Mouse (Mus musculus) kidney, embryonic 15.5 days (tissue): ENCODE data around the gene Fam131a. TPM values are rescaled to one million over a fixed set of nuclear protein-coding genes. Genes with fewer than 3 reads are reported as not detected.
"Not testable (repeated sequence)": the region's sequence is repeated elsewhere in the genome, so short reads cannot be mapped to it uniquely, and the experiment has no call there.

Experiments
- ATAC-seq: fragments of 200-750 bp; cut with Nextera tagmentation; replicated peaks from 2 replicates; pipeline ENCODE4 v1.8.0; 2017; ENCODE audit warnings: moderate TSS enrichment; ENCODE audit not compliant: low FRiP score
- H3K27ac ChIP-seq: fragments of 300-500 bp; sonication (generic); 2 replicates; pipeline ENCODE4 v1.5.1; 2015; ENCODE audit warnings: mild to moderate bottlenecking, inconsistent platforms
- H3K27me3 ChIP-seq: fragments of 300-500 bp; sonication (generic); 2 replicates; pipeline ENCODE4 v1.6.1; 2015; ENCODE audit warnings: inconsistent platforms
- H3K36me3 ChIP-seq: fragments of 300-500 bp; sonication (generic); 2 replicates; pipeline ENCODE4 v1.6.1; 2015; ENCODE audit warnings: inconsistent platforms
- H3K4me1 ChIP-seq: fragments of 300-500 bp; sonication (generic); 2 replicates; pipeline ENCODE4 v1.6.1; 2015; ENCODE audit warnings: inconsistent platforms
- H3K4me2 ChIP-seq: fragments of 300-500 bp; sonication (generic); 2 replicates; pipeline ENCODE4 v1.6.1; 2015; ENCODE audit warnings: moderate library complexity, mild to moderate bottlenecking, inconsistent platforms
- H3K4me3 ChIP-seq: fragments of 300-500 bp; sonication (generic); replicated peaks from 2 replicates; pipeline ENCODE4 v1.5.1; 2015; ENCODE audit warnings: mild to moderate bottlenecking, inconsistent platforms
- H3K9ac ChIP-seq: fragments of 300-500 bp; sonication (generic); 2 replicates; pipeline ENCODE4 v1.6.1; 2015; ENCODE audit warnings: mild to moderate bottlenecking, inconsistent platforms
- H3K9me3 ChIP-seq: fragments of 300-500 bp; sonication (generic); replicated peaks from 2 replicates; pipeline ENCODE4 v1.6.1; 2016; ENCODE audit warnings: inconsistent platforms
- WGBS: fragments of 180-500 bp; shearing (Covaris S2); methylation state at CpG from one replicate; pipeline ENCODE4 v1.1.7; 2015; ENCODE audit warnings: mixed read lengths; 5-methylcytosine and 5-hydroxymethylcytosine counted together
- polyA plus RNA-seq: library from polyadenylated mRNA; unstranded; fragments of >200 nt; fragmentation: Nextera tagmentation; extraction: Ambion mirVana; gene quantifications from 2 replicates; pipeline ENCODE4 v1.2.1, GENCODE M21; 2015

Fam131a gene
- 6.4 and 6.7 TPM in 2 replicates for polyA plus RNA-seq

DNA sequence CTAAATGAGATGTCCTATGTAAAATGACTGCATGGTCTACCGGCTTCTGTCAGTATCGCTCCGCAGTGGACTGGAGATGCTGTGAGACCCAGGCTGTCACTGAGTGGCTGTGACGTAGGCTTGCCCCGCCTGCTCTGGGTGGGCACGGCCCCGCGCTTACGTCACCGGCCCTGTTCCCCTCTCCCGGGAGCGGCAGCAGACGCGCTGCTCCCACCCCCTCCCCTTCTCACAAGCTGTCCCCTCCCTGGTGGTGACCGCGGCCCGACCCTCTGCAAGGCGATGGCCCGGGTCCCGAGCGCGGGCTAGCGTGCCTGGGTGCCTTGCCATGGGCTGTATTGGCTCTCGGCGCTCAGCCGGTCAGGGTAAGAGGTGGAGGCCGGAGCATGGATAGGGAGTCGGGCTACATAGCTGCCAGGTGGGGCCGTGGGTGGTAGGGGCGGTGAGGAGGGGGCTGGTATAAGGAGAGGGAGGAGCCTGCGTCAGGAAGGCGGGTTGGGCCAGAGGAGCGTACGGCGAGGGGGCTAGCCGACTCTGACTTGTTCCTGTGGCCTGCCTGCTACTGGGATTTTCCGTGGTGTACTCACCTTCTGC lies at the start of gene Fam131a:
Gene Fam131a (plus strand): TSS at position 131 of the 591 bp plus-strand sequence.
- Histone ChIP-seq H3K4me3 (peak within 1 kb of the TSS; percentile 65), H3K9ac (peak within 1 kb of the TSS; percentile 72), H3K4me2 (peak within 1 kb of the TSS; percentile 90), H3K27ac (peak within 1 kb of the TSS; percentile 93), H3K4me1 (peaks cover 40% of the 10 kb centered on the region), H3K9me3 (no peaks in the 10 kb centered on the region), H3K36me3 (peaks cover 45% of the 10 kb centered on the region), H3K27me3 (peaks cover 4% of the 10 kb centered on the region; the same call in 1 of the 2 replicates)
- ATAC-seq, result peak; percentile 96
- WGBS, result under 1% methylated on average over 37 of the region's 37 CpGs

DNA sequence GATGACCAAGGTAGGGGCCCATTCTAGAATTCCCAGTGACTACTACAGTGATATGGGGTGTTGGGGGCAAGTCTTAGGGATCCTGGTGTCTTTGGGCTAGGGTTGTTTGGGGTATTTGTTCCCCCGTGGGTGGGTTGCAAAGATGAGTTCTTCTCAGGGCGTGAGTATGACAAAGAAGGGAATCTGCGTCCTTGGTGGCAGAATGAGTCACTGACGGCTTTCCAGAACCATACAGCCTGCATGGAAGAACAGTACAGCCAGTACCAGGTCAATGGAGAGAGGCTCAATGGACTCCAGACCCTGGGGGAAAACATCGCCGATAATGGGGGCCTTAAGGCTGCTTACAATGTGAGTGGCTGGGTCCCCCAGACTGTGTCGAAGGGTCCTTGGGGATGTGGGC lies 49.1 kb upstream of the Fam131a start:
- Histone ChIP-seq H3K27me3 (no peaks in the 10 kb centered on the region), H3K4me3 (no peak overlapping the region), H3K4me1 (no peaks in the 10 kb centered on the region), H3K27ac (no peak overlapping the region), H3K36me3 (no peaks in the 10 kb centered on the region), H3K9ac (no peak overlapping the region), H3K9me3 (no peaks in the 10 kb centered on the region), H3K4me2 (no peak overlapping the region)
- WGBS, result 92% methylated on average over 7 of the region's 7 CpGs
- ATAC-seq, result no peak

DNA sequence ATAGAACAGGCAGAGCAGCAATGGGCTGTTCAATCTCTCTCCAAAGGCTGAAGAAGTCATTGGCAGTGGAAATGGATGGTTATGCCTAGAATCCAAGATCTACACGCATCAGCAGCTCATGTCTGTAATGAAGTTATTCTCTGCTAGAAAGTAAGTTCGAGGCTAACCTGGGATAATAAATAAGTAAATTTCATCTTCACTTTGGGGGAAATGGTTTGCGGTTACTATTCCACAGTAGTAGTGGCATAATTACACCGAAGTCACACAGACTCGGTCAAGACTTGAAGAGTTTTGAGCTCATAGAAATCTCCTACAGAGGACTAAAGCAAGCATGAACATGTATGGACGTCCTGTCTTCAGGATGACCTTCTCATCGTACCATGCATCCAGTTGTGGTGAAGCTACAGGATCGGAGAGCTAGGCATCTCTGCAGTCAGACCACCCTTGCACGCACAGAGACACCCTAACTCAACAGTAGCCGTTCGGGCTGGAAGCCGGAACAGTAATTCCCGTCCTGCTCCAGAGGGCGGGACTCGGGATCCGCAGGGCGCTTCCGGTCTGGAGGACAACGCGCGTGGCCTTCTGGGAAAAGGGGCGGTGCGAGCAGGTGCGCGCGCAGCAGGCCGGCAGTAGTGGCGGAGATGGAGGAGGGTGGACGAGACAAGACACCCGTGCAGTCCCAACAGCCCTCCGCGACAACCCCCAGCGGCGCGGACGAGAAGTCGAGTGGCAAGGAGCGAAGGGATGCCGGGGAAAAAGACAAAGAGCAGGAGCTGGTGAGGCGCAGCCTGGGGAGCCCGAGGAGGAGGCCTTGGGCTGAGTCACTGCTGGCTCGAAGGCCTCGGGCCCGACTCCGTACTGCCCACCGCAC lies 41.7 kb upstream of the Fam131a start, which contains the start of gene Psmd2:
Gene Psmd2 (plus strand): TSS at position 577 of the 871 bp plus-strand sequence.
- WGBS, result 2% methylated on average over 46 of the region's 46 CpGs
- ATAC-seq, result peak; percentile 97

DNA sequence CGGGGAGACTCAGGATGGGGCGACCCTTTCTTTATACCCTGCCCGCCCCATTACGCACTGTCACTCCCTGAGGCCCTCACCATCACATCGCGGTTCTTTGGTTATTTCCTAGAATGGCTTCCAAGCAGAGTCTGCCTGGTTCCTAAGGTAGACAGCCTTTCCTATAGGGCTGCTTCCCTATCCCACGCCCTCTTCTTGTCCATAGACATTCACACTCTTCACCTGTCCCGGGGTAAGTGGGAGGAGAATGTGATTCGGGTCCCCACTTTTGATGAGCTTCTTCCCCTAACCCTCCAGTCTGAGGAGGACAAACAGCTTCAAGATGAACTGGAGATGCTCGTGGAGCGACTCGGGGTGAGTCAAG lies 41.1 kb upstream of the Fam131a start:
- WGBS, result 5% methylated on average over 12 of the region's 12 CpGs
- H3K4me1 ChIP-seq, result peaks cover 15% of the 10 kb centered on the region
- H3K9ac ChIP-seq, result peak overlapping the region; percentile 91
- H3K27ac ChIP-seq, result 0 out of 2 replicates have a peak overlapping the region, but pooled peaks have one; percentile 32
- no peaks in the 10 kb centered on the region for H3K27me3 ChIP-seq
- peaks cover 37% of the 10 kb centered on the region for H3K36me3 ChIP-seq
- H3K4me3 ChIP-seq, result peak overlapping the region; percentile 93
- no peaks in the 10 kb centered on the region for H3K9me3 ChIP-seq
- no peak for ATAC-seq
- H3K4me2 ChIP-seq, result peak overlapping the region; percentile 88

More for the DNA sequence above, 41.7 kb upstream of the Fam131a start, which contains the start of gene Psmd2:
- peak within 1 kb of the TSS; percentile 93 for H3K4me3 ChIP-seq
- H3K4me2 ChIP-seq, result peak within 1 kb of the TSS; percentile 88
- H3K27ac ChIP-seq, result peak within 1 kb of the TSS; percentile 86
- H3K27me3 ChIP-seq, result no peaks in the 10 kb centered on the region
- H3K4me1 ChIP-seq, result peaks cover 15% of the 10 kb centered on the region
- peak within 1 kb of the TSS; percentile 91 for H3K9ac ChIP-seq
- H3K36me3 ChIP-seq, result peaks cover 31% of the 10 kb centered on the region
- H3K9me3 ChIP-seq, result no peaks in the 10 kb centered on the region

DNA sequence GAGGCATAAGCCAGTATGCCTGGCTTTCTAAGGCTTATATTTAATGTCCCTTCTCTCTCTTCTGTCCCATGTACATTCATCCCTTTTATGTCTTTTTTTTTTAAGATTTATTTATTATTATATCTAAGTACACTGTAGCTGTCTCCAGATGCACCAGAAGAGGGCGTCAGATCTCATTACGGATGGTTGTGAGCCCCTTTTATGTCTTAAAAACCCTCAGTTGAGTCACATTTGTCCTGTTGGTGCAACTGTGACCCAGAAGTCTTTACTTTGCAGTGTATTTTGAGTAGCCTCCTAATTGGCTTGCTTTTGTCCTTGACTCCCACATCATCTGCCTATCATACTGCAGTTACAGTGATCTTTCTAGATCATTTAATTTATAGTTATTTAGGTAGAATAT lies 39.7 kb upstream of the Fam131a start:
- 54% methylated on average over 2 of the region's 2 CpGs for WGBS
- Histone ChIP-seq H3K9me3 (no peaks in the 10 kb centered on the region), H3K4me1 (peaks cover 15% of the 10 kb centered on the region), H3K36me3 (peaks cover 51% of the 10 kb centered on the region), H3K27ac (no peak overlapping the region), H3K9ac (0 out of 2 replicates have a peak overlapping the region, but pooled peaks have one; percentile 5), H3K4me3 (no peak overlapping the region), H3K4me2 (peak overlapping the region; percentile 88; the same call in 1 of the 2 replicates), H3K27me3 (no peaks in the 10 kb centered on the region)
- no peak for ATAC-seq

DNA sequence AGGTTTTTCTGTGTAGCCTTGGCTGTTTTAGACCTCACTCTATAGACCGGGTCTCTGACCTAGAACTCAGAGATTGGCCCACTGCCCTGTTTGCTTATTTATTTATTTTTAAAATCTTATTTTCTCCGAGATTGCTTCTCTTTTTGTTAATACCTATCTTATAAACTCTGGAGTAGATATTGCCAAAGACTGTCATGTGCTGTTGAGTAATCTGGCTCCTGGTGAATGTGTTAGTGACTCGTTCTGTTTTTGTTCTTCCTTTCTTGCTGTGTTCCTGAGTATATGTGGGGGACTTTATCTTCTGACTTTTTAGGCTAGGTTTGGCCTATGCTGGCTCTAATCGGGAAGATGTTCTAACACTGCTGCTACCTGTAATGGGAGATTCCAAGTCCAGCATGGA lies 35.4 kb upstream of the Fam131a start:
- WGBS, result 89% methylated on average over 4 of the region's 4 CpGs
- no peak overlapping the region for H3K4me2 ChIP-seq
- no peaks in the 10 kb centered on the region for H3K27me3 ChIP-seq
- peaks cover 93% of the 10 kb centered on the region for H3K36me3 ChIP-seq
- no peak overlapping the region for H3K27ac ChIP-seq
- H3K4me3 ChIP-seq, result no peak overlapping the region
- H3K9me3 ChIP-seq, result no peaks in the 10 kb centered on the region
- H3K9ac ChIP-seq, result no peak overlapping the region
- H3K4me1 ChIP-seq, result peaks cover 5% of the 10 kb centered on the region
- no peak for ATAC-seq

DNA sequence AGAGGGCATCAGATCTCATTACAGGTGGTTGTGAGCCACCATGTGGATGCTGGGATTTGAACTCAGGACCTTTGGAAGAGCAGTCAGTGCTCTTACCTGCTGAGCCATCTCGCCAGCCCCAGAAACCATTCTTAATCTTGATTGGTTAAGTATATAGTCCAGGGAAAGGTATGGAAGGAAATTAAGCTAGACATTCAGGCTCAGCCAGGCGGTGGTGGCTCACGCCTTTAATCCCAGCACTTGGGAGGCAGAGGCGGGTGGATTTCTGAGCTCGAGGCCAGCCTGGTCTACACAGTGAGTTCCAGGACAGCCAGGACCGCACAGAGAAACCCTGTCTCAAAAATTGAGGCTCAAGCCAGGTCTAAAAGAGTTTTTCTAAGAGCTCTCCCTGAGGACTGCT lies 25.0 kb upstream of the Fam131a start, which contains the start of gene Eif4g1:
Gene Eif4g1 (plus strand): TSS at position 301 of the 400 bp plus-strand sequence.
- H3K9me3 ChIP-seq, H3K4me3 ChIP-seq, H3K4me2 ChIP-seq, ATAC-seq, H3K27ac ChIP-seq, H3K27me3 ChIP-seq, H3K9ac ChIP-seq, H3K4me1 ChIP-seq: not testable (repeated sequence)
- H3K36me3 ChIP-seq, result peaks cover 24% of the 10 kb centered on the region
- 94% methylated on average over 6 of the region's 6 CpGs for WGBS

DNA sequence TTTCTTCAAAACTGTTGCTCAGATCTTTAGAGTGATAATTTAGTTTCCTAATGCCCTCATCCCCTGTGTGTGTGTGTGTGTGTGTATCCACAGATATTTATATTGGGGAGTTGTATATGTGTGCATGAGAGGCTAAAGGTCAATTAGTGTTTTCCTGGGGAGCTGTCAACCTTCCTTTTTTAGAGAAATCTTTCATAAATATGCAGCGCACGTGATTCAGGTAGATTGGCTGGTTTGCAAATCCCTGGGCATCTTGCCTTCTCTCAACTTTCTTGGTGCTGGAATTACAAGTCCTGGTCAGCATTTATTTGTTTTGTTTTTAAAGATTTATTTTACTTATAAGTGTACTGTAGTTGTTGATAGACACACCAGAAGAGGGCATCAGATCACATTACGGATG lies 22.8 kb upstream of the Fam131a start:
- Histone ChIP-seq H3K4me3 (no peak overlapping the region), H3K27ac (no peak overlapping the region), H3K27me3 (no peaks in the 10 kb centered on the region), H3K4me2 (no peak overlapping the region), H3K9me3 (no peaks in the 10 kb centered on the region), H3K9ac (no peak overlapping the region), H3K4me1 (peaks cover 23% of the 10 kb centered on the region), H3K36me3 (peaks cover 13% of the 10 kb centered on the region)
- no peak for ATAC-seq
- 85% methylated on average over 3 of the region's 3 CpGs for WGBS

DNA sequence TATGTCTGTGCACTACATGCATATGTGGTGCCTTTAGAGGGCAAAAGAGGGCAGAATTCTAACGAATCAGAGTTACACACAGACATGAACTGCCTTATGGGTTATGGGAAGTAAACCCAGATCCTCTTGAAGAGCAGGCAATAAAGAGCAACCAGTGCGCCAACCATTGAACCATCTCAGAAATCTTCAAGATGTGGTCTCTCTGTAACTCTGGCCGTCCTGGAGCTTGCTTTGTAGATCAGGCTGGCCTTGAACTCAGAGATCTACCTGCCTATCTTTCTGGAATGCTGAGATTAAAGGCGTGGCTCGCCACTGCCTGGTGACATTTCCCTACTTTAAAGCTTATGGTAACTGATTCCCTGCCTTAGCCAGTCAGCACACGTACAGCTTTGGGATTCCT lies 21.2 kb upstream of the Fam131a start:
- Histone ChIP-seq H3K27me3 (no peaks in the 10 kb centered on the region), H3K4me2 (peak overlapping the region; percentile 96), H3K36me3 (peaks cover 26% of the 10 kb centered on the region), H3K27ac (peak overlapping the region; percentile 96), H3K4me1 (peaks cover 23% of the 10 kb centered on the region), H3K9ac (peak overlapping the region; percentile 31; the same call in 1 of the 2 replicates), H3K4me3 (peak overlapping the region; percentile 97), H3K9me3 (no peaks in the 10 kb centered on the region)
- no peak for ATAC-seq
- WGBS, result 25% methylated on average over 6 of the region's 6 CpGs

DNA sequence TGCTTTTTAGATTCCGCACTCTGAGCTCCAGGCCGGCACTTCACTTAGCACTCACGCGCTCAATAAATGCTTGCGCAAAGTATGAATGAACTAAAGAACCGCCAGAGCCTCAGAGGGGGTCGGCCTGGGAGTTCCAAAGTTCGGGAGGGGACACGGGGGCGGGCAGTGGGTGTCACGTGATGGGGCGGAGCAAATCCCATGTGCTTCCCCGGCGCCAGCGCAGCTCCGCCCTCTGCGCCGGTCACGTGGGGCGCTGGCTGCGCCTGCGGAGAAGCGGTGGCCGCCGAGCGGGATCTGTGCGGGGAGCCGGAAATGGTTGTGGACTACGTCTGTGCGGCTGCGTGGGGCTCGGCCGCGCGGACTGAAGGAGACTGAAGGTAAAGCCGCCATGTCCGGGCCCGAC lies 20.5 kb upstream of the Fam131a start:
- peak overlapping the region; percentile 96 for H3K4me2 ChIP-seq
- H3K27ac ChIP-seq, result peak overlapping the region; percentile 96
- no peaks in the 10 kb centered on the region for H3K27me3 ChIP-seq
- WGBS, result under 1% methylated on average over 35 of the region's 38 CpGs
- H3K4me1 ChIP-seq, result peaks cover 28% of the 10 kb centered on the region
- no peaks in the 10 kb centered on the region for H3K9me3 ChIP-seq
- H3K4me3 ChIP-seq, result peak overlapping the region; percentile 97
- ATAC-seq, result peak; percentile 96
- H3K36me3 ChIP-seq, result peaks cover 32% of the 10 kb centered on the region
- H3K9ac ChIP-seq, result peak overlapping the region; percentile 98

DNA sequence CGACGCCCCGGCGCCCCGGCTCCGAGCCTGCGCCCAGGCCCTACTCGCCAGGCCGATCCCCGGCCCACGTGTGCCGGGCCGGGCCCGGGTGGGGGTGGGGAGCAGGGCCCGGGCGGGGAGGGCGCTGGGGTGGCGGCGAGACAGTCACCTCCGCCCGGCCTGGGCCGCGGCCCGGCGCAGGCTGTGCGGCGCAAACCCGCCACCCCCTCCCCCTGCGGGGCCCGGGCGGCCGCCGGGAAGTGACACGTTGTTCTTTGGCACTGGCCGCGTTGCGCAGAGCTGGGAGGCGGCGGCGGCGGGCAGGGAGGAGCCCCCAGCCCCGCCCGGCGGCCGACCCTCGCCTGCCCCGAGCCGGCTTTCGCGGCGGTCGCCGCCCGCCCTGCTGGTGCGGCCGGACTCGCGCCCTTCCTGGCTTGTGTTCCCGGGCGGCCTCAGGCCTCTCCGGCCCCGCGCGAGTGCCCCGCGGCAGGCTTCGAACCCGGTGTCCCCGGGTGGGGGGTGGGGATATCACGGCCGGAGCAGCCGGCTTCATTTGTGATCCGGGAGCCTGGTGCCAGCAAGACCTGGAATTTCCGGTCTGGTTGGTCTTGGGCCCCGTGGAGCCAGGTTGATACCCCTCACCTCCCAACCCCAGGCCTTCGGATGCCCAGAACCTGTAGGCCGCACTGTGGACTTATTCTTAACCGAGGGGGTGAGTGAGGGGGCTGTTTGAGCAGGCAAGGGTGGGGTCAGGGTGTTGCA lies 19.9 kb upstream of the Fam131a start:
- Histone ChIP-seq H3K9ac (peak overlapping the region; percentile 98), H3K4me2 (peak overlapping the region; percentile 96), H3K4me1 (peaks cover 33% of the 10 kb centered on the region), H3K27me3 (no peaks in the 10 kb centered on the region), H3K27ac (peak overlapping the region; percentile 96), H3K36me3 (peaks cover 38% of the 10 kb centered on the region), H3K9me3 (no peaks in the 10 kb centered on the region), H3K4me3 (peak overlapping the region; percentile 97)
- WGBS, result 1% methylated on average over 37 of the region's 78 CpGs
- ATAC-seq, result peak; percentile 83
